Mouse (Mus musculus) left cerebral cortex, postnatal 14 days (tissue): ENCODE measurements around the gene Atp8b3. TPM values are rescaled to one million over a fixed set of nuclear protein-coding genes. Genes with fewer than 3 reads are reported as not detected.

Source experiments
- DNase-seq, 2 experiments: peaks; one replicate each; pipeline ENCODE4 v3.0.0; 2021 to 2022; ENCODE audit warnings: low spot score in 2 of 2, mixed read lengths in 1 of 2
- intact Hi-C: fragments of 180-260 bp; cut with DNase I; formaldehyde crosslinking; loops from one replicate; pipeline ENCODE4 v1.15.1; 2025
- total RNA-seq, 2 experiments: library from RNA; stranded (reverse); gene quantifications; 2 replicates each; pipeline ENCODE4 v1.2.3; 2021

Gene Atp8b3
- total RNA-seq, 2 experiments from 2014 or later: 0.15 TPM

DNA sequence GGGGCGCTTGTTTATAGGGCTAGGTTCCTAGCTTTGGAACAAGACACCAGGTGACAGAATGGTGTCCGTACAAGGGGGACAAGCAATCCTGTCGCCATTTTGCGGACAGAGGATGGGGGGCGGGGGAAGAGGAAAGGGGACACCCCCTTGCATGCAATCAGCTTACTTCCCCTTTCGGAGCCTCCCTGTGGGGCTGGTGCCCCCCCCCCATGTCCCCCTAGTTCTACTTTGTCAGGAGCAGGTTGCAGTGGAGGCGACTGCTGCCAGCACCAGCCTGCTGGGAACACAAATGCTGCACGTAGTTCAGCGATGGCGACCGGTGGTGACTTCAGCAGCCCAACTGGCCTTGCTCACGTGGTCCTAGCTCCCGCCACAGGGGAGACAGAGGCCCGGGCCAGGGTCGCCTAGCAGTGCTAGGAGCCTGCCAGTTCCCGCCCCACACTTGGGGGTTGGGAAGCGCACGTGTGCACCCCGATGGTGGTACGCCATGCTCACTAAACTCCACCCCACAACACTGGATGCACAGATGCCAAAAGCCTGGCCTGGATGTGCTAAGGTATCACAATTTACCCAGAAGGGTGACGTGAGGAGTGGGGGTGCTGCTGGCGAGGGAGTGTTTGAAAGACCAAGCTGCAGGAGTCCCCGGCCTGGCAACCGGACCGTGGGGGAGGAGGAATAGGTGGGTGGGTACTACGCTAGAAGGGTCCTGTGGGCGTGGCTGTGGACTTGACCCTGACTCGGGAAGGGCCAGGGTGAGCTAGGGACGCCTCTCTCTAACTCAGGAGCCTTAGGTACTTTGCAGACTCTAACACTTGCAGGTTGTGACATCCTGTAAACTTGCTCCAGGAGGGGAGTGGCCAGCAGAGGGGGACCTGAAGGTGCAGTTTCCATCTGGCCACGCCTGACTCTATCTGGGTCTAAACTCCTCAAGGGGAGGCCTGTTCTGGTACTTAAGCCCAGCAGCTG lies 32.2 kb upstream of the Atp8b3 start:
- intact Hi-C loops: no loop called here
- no peak for DNase-seq

DNA sequence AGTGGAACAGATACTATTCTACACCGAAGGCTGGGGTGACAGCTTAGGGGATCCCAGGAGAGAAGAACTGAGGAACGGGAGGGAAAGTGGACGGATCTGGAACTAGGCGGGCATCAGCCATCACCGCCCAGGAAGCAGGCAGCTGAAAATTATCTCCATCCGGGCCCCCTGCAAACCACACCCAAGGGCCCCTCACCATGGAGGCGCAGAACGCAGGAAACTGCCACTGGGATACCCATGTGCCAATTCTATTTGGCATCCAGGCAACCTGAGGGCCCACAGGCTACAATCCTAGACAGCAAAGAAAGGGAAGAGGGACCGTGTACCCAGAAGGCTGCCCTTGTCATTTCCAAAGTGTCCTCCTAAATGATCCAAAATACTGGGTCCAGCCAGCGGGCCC lies 31.5 kb upstream of the Atp8b3 start:
- intact Hi-C loops: no loop called here
- DNase-seq: no peak

DNA sequence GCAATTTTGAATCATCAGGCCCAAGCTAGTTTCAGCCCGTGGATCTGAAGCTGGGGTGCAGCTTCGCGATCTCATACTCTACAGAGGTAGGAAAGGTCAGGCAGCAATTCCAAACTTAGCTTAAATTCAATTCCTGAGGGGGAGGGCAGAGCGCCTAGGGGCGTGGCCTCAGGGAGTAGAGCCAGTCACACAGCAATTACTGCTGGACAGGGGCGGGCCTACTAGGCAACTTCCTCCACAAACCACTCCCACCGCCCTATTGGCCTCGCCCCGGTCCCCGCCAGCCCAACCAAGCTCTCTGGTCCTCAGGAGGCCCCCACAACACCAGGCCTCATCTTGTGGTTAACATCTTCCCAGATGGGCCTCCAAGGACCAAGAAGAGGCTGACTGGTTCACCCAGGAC lies 30.7 kb upstream of the Atp8b3 start:
- intact Hi-C loops: no loop called here
- DNase-seq: no peak

GRCm38 (mm10) chr10:80568876-80569275 lies 30.0 kb upstream of the Atp8b3 start:
- DNase-seq: no peak
- intact Hi-C loops: no loop called here

- DNase-seq: peak; percentile 92 to 94
- intact Hi-C loops: no loop called here
Measured at GRCm38 (mm10) chr10:80566375-80567092, 27.6 kb upstream of the Atp8b3 start.

DNA sequence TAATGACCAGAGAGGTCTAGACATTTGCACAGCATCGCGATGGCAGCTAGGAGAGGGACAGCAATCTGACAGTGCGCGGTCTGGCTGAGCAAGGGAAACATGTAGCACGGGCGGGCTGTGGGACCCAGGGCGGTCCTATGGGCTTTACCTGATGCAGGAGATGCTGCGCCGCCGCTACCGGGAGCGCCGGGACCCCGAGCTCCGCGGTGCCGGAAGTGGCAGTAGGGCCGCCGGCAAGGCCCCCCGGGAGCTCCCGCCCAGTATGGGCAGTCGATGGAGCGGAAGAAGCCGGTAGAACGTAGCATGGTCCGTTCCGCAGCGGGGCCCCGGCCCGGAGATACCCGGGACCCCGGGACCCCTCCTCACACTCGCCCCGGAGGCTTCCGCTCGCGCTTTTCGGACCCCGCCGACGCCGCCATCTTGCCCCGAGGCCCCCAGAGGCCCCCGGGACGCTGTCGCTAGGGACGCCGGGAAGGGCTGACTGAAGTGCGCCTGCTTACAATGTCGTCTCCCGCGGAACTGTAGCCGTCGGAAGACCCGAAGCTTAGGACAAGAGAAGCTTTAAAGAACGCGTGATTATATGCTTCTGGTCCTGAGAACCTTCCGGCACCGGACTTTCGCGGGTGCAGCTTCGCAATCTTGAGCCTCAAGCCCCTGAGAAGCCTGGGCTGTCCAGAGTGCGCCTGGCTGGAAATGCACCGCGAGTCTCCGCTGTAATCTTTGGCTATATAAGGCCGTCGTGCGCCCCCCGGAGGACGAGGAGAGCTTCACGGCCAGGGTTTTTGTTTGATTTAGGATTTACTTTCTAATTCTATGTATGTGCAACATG lies 22.4 kb upstream of the Atp8b3 start, which contains the start of gene Rexo1:
Rexo1 (minus strand) TSS at position 445 of the 829 bp plus-strand sequence.
- peak; percentile 94 to 96 for DNase-seq
- intact Hi-C loops: no loop called here

DNA sequence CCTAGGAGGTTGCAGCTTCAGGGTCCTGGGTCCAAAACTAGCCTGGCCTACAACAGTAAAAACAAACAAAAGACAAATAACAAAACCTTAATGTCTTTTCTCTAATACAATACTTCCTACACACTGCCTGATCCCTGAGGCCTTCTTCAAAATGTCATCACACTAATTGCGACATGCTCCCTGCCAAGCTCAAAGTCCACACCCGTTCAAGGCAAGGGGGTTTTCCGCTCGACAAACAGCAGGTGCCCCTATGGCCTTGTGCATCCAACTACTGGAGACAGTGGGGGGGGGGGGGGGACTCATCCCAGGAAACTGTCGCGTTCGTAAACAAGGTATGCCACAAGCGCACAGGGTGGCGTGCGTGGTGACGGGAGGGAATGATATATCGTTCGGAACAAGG lies 21.7 kb upstream of the Atp8b3 start:
- DNase-seq: no peak
- intact Hi-C loops: no loop called here

DNA sequence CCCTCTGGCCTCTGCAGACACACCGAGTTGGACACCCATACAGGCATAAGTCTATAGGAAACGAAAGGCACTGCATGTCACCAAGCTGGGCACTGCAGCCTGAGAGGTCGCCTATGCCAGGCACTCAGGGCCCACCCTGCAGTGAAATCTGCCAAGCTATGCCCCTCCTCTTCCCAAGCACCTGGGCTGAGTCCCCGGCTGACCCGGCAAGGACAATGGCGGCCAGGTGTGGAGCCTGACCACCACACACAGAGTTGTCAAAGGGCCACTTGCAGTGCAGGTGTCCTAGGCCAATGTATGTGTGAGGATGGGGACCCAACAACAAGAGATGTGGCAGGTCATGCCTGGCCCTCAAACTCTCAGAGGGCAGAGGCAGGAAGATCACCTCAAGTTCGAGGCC lies 20.5 kb upstream of the Atp8b3 start:
- intact Hi-C loops: no loop called here
- no peak for DNase-seq

- peak; percentile 75 for DNase-seq
- intact Hi-C loops: no loop called here
Measured at GRCm38 (mm10) chr10:80557346-80557965, 18.5 kb upstream of the Atp8b3 start.

GRCm38 (mm10) chr10:80553997-80554396 lies 15.1 kb upstream of the Atp8b3 start:
- intact Hi-C loops: no loop called here
- no peak for DNase-seq

DNA sequence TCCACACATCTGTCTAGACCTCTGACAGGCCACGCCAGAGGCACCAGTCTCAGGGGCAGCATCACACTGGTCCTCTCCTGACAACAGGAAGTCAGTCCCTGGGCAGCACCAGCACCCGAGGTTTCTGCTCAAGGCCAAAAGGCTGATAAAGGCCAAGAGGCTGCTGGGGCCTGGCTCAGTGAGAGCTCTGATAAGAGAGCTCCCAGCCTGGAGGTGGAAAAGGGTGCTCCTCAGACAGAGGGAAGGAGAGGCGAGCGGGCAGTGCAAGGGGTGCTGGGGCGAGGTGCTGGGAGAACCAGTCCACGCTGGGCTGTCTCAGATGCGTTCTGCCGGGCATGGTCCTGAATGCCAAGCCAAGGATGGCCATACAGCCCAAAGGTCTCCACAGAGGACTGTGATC lies 14.7 kb upstream of the Atp8b3 start:
- DNase-seq: no peak
- intact Hi-C loops: no loop called here

DNA sequence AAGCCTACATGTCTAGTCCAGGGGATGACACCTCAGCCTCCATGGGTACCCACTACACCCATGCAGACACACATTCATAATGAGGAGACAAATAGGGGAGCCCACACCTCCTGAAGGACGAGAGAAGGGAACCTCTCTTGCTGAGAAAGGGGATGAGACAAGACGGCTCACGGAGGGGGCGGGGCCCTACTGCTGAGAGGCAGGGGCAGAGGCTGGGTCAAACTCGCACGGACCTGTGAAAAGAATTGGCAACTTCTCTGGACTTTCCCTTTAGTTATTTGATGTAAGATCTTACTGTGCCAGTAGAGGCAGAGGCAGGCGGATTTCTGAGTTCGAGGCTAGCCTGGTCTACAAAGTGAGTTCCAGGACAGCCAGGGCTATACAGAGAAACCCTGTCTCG lies 13.4 kb upstream of the Atp8b3 start:
- intact Hi-C loops: no loop called here
- DNase-seq: no peak

- intact Hi-C loops: loop anchor here (5.0 kb wide), 1 partner anchor 102 kb away; no protein-coding TSS in a partner anchor
- DNase-seq: no peak
Measured at GRCm38 (mm10) chr10:80549279-80549678, 10.4 kb upstream of the Atp8b3 start.

- DNase-seq: peak; percentile 56 to 60
- intact Hi-C loops: loop anchor here (5.0 kb wide), 1 partner anchor 101 kb away; no protein-coding TSS in a partner anchor
Measured at GRCm38 (mm10) chr10:80548428-80549006, 9.6 kb upstream of the Atp8b3 start.

DNA sequence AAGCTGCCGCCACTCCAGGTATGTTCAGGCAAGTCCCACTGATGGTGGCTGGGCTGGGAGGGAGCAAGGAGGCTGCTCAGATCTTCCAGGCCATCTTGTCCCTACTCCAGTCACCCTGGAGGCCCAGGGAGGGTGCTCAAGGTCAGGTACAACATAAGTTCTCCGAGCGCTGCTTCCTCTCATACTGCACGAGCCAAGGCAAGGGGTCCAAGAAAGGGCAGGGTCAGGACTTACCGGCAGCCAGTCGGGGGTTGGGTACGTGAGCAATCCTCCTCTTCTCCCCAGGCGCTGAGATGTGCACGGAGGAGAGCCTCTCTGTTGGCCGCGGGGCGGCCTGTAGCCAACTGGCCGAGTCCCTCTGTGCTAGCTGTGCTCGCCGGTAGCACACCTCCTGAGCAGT lies 8.6 kb upstream of the Atp8b3 start:
- intact Hi-C loops: loop anchor here (5.0 kb wide), 1 partner anchor 100 kb away; no protein-coding TSS in a partner anchor
- no peak for DNase-seq

GRCm38 (mm10) chr10:80546945-80547344 lies 8.0 kb upstream of the Atp8b3 start:
- no peak for DNase-seq
- intact Hi-C loops: loop anchor here (5.0 kb wide), 1 partner anchor 100 kb away; no protein-coding TSS in a partner anchor

GRCm38 (mm10) chr10:80545590-80545989 lies 6.7 kb upstream of the Atp8b3 start:
- intact Hi-C loops: loop anchor here (5.0 kb wide), 1 partner anchor 98 kb away; no protein-coding TSS in a partner anchor
- no peak for DNase-seq

DNA sequence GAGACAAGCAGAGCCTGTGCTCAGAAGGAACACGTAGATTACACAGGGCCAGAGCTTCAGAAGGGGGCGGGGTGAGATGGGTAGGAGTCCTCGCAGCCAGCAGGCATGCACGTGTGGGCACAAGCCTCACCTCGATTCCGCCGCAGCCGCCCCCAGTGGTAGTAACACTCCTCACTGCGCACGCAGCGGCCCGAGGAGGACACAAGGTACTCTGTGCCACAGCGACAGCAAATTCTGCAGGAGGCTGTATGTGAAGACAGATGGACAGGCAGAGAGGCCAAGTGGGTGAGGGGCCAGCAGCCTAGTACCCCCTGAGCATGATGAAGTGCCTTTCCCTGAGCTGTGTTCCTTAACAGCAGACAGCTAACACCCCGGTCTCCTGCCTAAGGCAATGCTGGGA lies 4.9 kb upstream of the Atp8b3 start:
- intact Hi-C loops: no loop called here
- DNase-seq: no peak

- no peak for DNase-seq
- intact Hi-C loops: no loop called here
Measured at GRCm38 (mm10) chr10:80539493-80539892, 569 bp upstream of the Atp8b3 start.
